Mouse (Mus musculus): ENCODE results near the gene C87436. TPM values are rescaled to one million over a fixed set of nuclear protein-coding genes. Genes with fewer than 3 reads are reported as not detected.

The C87436 gene
- polyA plus RNA-seq, 1 experiment, result not detected

DNA sequence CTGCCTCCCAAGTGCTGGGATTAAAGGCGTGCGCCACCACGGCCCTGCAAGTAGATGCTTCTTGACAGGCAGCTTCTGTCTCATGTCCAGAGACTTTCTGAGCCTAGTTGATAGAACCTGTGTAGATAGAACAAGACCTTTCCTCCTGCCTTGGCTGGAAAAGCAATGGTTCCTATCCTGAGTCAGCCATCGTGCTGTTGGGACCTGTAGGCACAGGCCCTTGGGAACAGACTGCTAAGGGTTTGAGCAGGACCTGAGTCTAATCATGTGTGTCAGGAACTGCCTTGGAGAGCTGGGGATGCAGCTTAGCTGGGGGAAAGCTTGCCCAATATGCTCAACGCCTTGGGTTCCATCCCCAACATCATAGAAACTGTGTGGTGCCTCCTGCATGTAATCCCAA lies 35.9 kb downstream of the C87436 start:
- TF ChIP-seq CTCF (IDR thresholded peaks at IDR 0.05; ENCODE audit: insufficient read depth, low read depth, low read length) (no peak), POLR2A (IDR thresholded peaks at IDR 0.05; ENCODE audit: insufficient read depth, low read depth, low read length) (no peak)
- H3K4me3 ChIP-seq (ENCODE audit: insufficient read depth, low read depth, low read length), result no peak overlapping the region
- 97% methylated on average over 5 of the region's 5 CpGs for WGBS
- H3K27ac ChIP-seq (ENCODE audit: insufficient read depth, low read depth, low read length), result no peak overlapping the region
- H3K4me1 ChIP-seq (ENCODE audit: control insufficient read depth, insufficient read depth, low read length), result peaks cover 8% of the 10 kb centered on the region

DNA sequence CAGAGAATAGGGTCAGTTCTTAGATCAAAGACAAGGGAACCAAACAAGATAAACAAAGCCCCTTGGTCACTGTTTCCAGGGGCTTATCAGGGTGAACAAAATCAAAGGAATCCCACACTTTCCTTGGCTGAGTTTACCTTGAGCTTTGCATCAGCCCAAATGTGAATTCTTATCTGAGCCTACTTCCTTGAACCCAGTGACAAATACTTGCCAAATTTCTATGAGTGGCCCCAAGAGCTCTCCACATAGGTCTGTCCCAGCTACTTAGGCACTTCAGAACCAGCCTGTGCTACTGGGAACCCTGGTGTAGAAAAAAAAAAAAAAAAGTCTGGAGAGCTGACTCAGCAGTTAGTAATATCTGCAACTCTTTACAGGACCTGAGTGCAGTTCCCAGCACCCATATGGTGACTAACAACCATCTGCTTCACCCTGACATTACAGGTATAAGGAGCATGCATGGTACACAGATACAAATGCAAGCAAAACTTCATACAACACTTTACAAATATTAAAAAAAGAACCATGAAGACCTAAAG lies 36.5 kb downstream of the C87436 start:
- Histone ChIP-seq H3K27ac (ENCODE audit: insufficient read depth, low read depth, low read length) (no peak overlapping the region), H3K4me1 (ENCODE audit: control insufficient read depth, insufficient read depth, low read length) (peaks cover 8% of the 10 kb centered on the region), H3K4me3 (ENCODE audit: insufficient read depth, low read depth, low read length) (no peak overlapping the region)
- TF ChIP-seq POLR2A (IDR thresholded peaks at IDR 0.05; ENCODE audit: insufficient read depth, low read depth, low read length), result no peak
- no peak for TF ChIP-seq CTCF (IDR thresholded peaks at IDR 0.05; ENCODE audit: insufficient read depth, low read depth, low read length)

DNA sequence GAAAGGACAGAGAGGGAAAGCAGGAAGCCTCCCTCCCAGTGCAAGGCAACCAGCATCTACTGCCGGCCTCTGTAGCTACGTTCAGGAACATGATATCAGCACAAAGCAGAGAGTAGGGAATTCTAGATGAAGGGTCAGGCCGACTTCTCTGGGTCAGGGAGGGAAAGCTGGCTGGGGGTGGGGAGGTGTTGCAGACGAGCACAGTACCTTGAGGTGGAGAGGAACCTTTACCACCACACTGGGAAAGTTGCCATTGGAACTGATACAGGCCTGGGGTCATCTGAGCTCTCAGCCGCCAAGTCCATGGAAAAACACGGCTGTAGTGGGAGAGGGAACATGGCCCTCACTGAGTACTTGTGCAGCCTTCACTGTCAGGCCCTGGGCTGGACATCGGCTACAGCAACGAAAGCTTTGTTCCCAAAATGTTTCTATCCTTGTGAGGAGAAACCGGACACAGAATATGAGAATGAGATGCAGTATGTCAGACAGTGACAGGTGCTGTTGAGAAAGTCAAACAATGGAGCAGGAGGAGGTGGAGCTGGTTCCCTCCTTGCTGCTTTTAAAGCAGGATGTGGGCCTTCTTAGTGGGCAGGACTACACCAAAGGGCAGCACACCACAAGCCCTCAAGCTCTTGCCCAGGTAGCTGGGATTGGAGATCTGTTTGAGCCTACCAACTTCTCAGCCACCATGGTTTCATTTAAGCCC lies 37.4 kb downstream of the C87436 start:
- Histone ChIP-seq H3K4me3 (ENCODE audit: insufficient read depth, low read depth, low read length) (no peak overlapping the region), H3K4me1 (ENCODE audit: control insufficient read depth, insufficient read depth, low read length) (peaks cover 9% of the 10 kb centered on the region), H3K27ac (ENCODE audit: insufficient read depth, low read depth, low read length) (no peak overlapping the region)
- WGBS, result 79% methylated on average over 9 of the region's 9 CpGs
- no peak for TF ChIP-seq POLR2A (IDR thresholded peaks at IDR 0.05; ENCODE audit: insufficient read depth, low read depth, low read length)
- no peak for TF ChIP-seq CTCF (IDR thresholded peaks at IDR 0.05; ENCODE audit: insufficient read depth, low read depth, low read length)

DNA sequence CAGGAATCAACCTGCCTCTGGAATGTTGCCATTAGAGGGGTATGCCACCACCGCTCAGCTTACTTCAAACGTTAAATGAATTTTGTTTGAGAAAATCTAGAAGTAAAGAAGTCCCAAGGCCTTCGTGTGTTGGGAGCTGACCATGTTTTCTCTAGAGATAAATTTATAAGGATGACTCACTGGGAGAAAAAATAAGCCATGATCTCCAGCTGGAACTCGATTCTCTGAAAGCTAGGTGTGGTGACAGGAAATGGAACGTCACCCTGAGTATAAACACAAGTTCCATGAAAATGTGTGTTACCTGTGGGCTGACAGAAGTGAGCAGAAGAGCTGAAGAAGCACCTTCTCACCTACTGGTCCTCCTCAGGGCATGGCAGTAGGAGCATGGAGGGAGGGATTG lies 38.8 kb downstream of the C87436 start:
- Histone ChIP-seq H3K4me3 (ENCODE audit: insufficient read depth, low read depth, low read length) (no peak overlapping the region), H3K27ac (ENCODE audit: insufficient read depth, low read depth, low read length) (no peak overlapping the region), H3K4me1 (ENCODE audit: control insufficient read depth, insufficient read depth, low read length) (peaks cover 7% of the 10 kb centered on the region)
- TF ChIP-seq CTCF (IDR thresholded peaks at IDR 0.05; ENCODE audit: insufficient read depth, low read depth, low read length) (no peak), POLR2A (IDR thresholded peaks at IDR 0.05; ENCODE audit: insufficient read depth, low read depth, low read length) (no peak)
- 54% methylated on average over 5 of the region's 5 CpGs for WGBS

DNA sequence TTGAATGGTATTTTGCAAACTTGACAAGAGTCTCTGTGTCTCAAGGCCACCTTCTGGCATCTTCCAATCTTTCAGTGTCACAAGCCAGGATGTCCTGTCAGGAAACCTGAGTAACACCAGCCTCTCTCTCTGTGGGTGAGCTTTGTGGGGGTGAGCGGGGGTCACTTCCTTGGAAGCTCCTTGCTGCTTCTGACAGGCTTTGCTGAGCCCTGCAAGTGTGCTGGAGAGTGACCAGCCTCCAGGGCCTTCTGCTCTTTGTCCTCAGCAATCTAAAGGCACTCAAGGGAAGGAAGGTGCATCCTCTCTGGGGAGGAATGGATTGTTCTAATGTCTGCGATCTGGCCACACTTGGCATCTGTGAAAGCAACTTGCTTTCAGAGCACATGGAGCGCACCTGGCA lies 41.1 kb downstream of the C87436 start:
- Histone ChIP-seq H3K4me3 (ENCODE audit: insufficient read depth, low read depth, low read length) (no peak overlapping the region), H3K4me1 (ENCODE audit: control insufficient read depth, insufficient read depth, low read length) (0 out of 2 replicates have a peak, but pooled peaks cover 2% of the 10 kb centered on the region), H3K27ac (ENCODE audit: insufficient read depth, low read depth, low read length) (no peak overlapping the region)
- WGBS, result 71% methylated on average over 3 of the region's 3 CpGs
- no peak for TF ChIP-seq POLR2A (IDR thresholded peaks at IDR 0.05; ENCODE audit: insufficient read depth, low read depth, low read length)
- TF ChIP-seq CTCF (IDR thresholded peaks at IDR 0.05; ENCODE audit: insufficient read depth, low read depth, low read length), result no peak

DNA sequence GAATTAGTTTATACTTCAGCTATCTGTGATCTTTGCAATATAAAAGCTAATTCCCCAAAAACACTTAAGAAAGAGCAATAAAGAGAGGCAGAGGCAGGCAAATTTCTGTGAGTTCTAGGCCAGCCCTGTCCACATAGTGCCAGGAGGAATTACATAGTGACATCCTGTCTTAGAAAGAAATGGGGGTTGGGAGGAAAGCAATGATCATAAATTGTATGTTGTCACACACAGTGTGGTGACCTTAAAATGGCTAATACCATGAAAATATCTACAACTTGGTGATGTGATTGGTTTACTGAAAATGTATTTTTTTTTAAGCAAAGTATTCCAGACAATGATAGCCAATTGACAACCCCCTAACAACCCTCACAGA lies 41.6 kb downstream of the C87436 start:
- H3K4me1 ChIP-seq (ENCODE audit: control insufficient read depth, insufficient read depth, low read length), result 0 out of 2 replicates have a peak, but pooled peaks cover 2% of the 10 kb centered on the region
- H3K27ac ChIP-seq (ENCODE audit: insufficient read depth, low read depth, low read length), result peak overlapping the region; percentile 92; the same call in 1 of the 2 replicates
- H3K4me3 ChIP-seq (ENCODE audit: insufficient read depth, low read depth, low read length), result no peak overlapping the region
- no peak for TF ChIP-seq POLR2A (IDR thresholded peaks at IDR 0.05; ENCODE audit: insufficient read depth, low read depth, low read length)

DNA sequence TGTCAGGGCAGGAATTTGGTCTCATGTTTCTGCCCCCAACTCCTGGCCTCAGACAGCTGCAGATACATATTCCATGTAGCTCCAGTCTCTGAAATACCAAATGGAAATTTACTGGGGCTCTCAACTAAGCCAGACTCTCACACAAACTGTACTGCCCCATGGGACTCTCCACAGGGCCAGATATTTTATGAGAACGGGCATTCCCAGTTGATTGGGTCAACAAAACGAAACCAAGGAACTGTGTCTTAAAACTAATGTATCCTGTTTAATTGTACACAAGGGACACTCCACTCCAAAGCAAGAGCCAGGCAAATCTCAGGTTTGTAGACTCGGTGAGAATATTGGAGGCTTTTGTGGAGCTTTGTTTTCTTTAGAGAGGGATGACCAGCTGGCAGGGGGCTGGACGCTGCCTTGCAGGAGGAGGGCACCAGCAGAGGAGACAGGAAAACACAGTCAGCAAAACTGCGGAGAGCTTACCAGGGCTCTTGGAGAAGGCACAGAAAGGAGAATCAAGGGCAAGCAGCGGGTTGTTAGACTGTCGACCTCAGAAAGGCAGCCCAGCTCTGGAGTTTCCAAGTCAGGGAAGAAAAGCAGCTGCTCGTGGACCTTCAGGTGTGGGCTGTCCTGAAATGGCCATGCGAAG lies 42.1 kb downstream of the C87436 start:
- peak overlapping the region; percentile 92 for H3K27ac ChIP-seq (ENCODE audit: insufficient read depth, low read depth, low read length)
- H3K4me1 ChIP-seq (ENCODE audit: control insufficient read depth, insufficient read depth, low read length), result 0 out of 2 replicates have a peak, but pooled peaks cover 2% of the 10 kb centered on the region
- WGBS, result 53% methylated on average over 9 of the region's 9 CpGs
- H3K4me3 ChIP-seq (ENCODE audit: insufficient read depth, low read depth, low read length), result peak overlapping the region; percentile 4; the same call in 1 of the 2 replicates
- TF ChIP-seq POLR2A (IDR thresholded peaks at IDR 0.05; ENCODE audit: insufficient read depth, low read depth, low read length), result no peak
- TF ChIP-seq CTCF (IDR thresholded peaks at IDR 0.05; ENCODE audit: insufficient read depth, low read depth, low read length), result no peak

DNA sequence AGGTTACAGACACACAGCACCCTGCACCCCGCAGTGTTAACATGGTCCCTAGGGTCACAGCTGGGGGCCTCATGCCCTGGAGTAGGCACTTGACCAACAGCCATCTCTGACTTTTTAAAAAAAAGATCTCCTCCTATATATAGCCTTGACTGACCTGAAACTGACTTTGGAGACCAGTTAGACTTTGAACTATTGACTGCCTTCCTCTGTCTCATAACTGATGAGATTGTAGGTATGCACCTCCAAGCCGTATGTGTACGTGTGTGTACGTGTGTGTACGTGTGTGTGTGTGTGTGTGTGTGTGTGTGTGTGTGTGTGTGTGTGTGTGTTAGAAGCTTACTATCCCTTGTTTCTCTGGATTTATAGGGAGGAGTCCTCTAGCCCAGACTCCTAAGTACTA lies 43.7 kb downstream of the C87436 start:
- Histone ChIP-seq H3K4me1 (ENCODE audit: control insufficient read depth, insufficient read depth, low read length) (0 out of 2 replicates have a peak, but pooled peaks cover 2% of the 10 kb centered on the region), H3K27ac (ENCODE audit: insufficient read depth, low read depth, low read length) (no peak overlapping the region), H3K4me3 (ENCODE audit: insufficient read depth, low read depth, low read length) (no peak overlapping the region)
- WGBS, result 94% methylated on average over 5 of the region's 5 CpGs
- TF ChIP-seq CTCF (IDR thresholded peaks at IDR 0.05; ENCODE audit: insufficient read depth, low read depth, low read length) (no peak), POLR2A (IDR thresholded peaks at IDR 0.05; ENCODE audit: insufficient read depth, low read depth, low read length) (no peak)

DNA sequence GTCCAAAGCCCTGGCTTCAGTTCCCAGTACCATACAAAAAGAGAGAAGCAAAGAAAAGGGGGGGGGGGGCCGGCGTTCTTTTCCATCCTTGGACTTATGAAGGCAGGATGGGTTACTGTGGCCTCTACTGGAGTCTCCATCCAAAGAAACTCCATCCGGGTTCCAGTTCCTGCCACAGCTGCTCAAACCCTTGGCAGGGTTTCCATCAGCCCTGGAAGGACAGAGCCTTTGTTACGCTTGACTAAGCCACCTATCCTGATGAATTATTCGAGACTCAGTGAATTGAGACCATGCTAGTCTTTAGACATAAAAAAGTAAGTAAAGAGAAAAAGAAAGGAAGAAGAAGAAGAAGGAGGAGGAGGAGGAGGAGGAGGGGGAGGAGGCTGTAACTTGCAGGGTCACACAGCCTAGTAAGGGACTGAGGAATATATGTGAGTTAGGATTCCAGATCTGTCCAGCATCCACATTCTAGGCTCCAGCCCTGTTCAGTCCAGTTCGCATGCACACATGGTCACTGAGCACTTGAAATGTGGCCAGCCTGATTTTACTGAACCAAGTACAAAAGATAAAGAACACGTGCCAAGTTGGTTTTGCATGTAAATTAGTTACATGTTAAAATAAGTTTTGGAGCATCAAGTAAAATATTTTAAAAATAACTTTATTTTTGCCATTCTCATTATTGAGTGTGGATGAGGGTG lies 47.9 kb downstream of the C87436 start:
- Histone ChIP-seq H3K4me1 (ENCODE audit: control insufficient read depth, insufficient read depth, low read length) (peaks cover 12% of the 10 kb centered on the region), H3K4me3 (ENCODE audit: insufficient read depth, low read depth, low read length) (no peak overlapping the region), H3K27ac (ENCODE audit: insufficient read depth, low read depth, low read length) (no peak overlapping the region)
- WGBS, result 49% methylated on average over 7 of the region's 7 CpGs
- TF ChIP-seq POLR2A (IDR thresholded peaks at IDR 0.05; ENCODE audit: insufficient read depth, low read depth, low read length), result no peak
- TF ChIP-seq CTCF (IDR thresholded peaks at IDR 0.05; ENCODE audit: insufficient read depth, low read depth, low read length), result no peak
